In the genomic region with DNA sequence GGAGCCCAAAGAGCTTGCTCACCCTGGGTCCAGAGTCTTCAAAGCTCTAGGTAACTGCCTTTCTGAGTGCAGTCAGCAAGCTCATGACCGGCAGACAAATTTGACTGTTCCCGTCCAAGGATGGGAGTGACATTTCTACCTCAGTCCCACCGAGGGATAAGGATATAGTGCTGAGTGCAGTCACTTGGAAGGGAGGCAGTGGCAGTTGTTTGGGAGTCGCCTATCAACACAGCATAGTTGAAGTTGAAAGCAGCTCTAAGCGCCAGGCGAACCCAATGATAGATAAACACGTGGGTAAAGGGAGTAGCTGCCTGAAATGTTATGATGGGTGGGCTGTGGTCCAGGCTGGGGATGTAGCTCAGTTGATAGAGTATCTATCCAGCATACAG, we compare ENCODE assay signal across 8 mouse cellular contexts. TPM values are rescaled to one million over a fixed set of nuclear protein-coding genes. Genes with fewer than 3 reads are reported as not detected.
DNase-seq lines count a peak whose midpoint lies in the region; ATAC-seq and TF ChIP-seq lines count a peak whose summit lies in the region.

No protein-coding gene starts in this region.

- no peaks in the 10 kb centered on the region for H3K36me3 ChIP-seq in lung, postnatal 0 days (ENCODE audit: insufficient read depth, low read length)
- no peaks in the 10 kb centered on the region for H3K36me3 ChIP-seq in forebrain, embryonic 15.5 days
- peaks cover 18% of the 10 kb centered on the region for H3K36me3 ChIP-seq in liver, embryonic 12.5 days
- peaks cover 4% of the 10 kb centered on the region; the same call in 1 of the 2 replicates for H3K36me3 ChIP-seq in stomach, embryonic 14.5 days (ENCODE audit: control insufficient read depth, insufficient read depth, low read length)

- peak; percentile 14; the same call in 1 of the 2 replicates for ATAC-seq in lung, postnatal 0 days
- peak; percentile 29 for ATAC-seq in forebrain, embryonic 15.5 days (replicated peaks)
- ATAC-seq in liver, embryonic 12.5 days, result peak; percentile 43
- ATAC-seq in stomach, embryonic 14.5 days (ENCODE audit: insufficient number of reproducible peaks, insufficient read depth, low FRiP score, low read depth), result no peak
- ATAC-seq in activated CD4-positive, CD25-positive, alpha-beta regulatory T cell, adult 4 months, result no peak

- TF ChIP-seq CTCF in lung, postnatal 0 days (IDR thresholded peaks at IDR 0.05), result no peak

- DNase-seq in lung, postnatal 0 days (ENCODE audit: low spot score), result no peak
- DNase-seq in lung, adult 18-20 months, result no peak
- no peak for DNase-seq in Muller cell, postnatal 12 days (ENCODE audit: inconsistent ontology term)
- DNase-seq in embryo, embryonic 10 days (ENCODE audit: low spot score), result no peak

- H3K27me3 ChIP-seq in lung, postnatal 0 days (replicated peaks; ENCODE audit: insufficient read depth, low read length), result no peaks in the 10 kb centered on the region
- no peaks in the 10 kb centered on the region for H3K27me3 ChIP-seq in forebrain, embryonic 15.5 days
- no peaks in the 10 kb centered on the region for H3K27me3 ChIP-seq in liver, embryonic 12.5 days (replicated peaks)
- H3K27me3 ChIP-seq in stomach, embryonic 14.5 days (ENCODE audit: control insufficient read depth, insufficient read depth, low read length), result no peaks in the 10 kb centered on the region

- H3K4me2 ChIP-seq in lung, postnatal 0 days (replicated peaks; ENCODE audit: low read depth, low read length), result peak overlapping the region; percentile 49
- peak overlapping the region; percentile 51; the same call in 1 of the 2 replicates for H3K4me2 ChIP-seq in forebrain, embryonic 15.5 days (replicated peaks)
- peak overlapping the region; percentile 72 for H3K4me2 ChIP-seq in liver, embryonic 12.5 days
- peak overlapping the region; percentile 40; the same call in 1 of the 2 replicates for H3K4me2 ChIP-seq in stomach, embryonic 14.5 days (replicated peaks; ENCODE audit: low read depth, low read length)

- H3K27ac ChIP-seq in lung, postnatal 0 days (ENCODE audit: low read length), result no peak overlapping the region
- H3K27ac ChIP-seq in forebrain, embryonic 15.5 days (replicated peaks), result no peak overlapping the region
- no peak overlapping the region for H3K27ac ChIP-seq in liver, embryonic 12.5 days
- H3K27ac ChIP-seq in stomach, embryonic 14.5 days (ENCODE audit: low read length), result no peak overlapping the region

- H3K4me1 ChIP-seq in lung, postnatal 0 days (ENCODE audit: insufficient read depth, low read depth, low read length), result no peaks in the 10 kb centered on the region
- 0 out of 2 replicates have a peak, but pooled peaks cover 4% of the 10 kb centered on the region for H3K4me1 ChIP-seq in forebrain, embryonic 15.5 days
- peaks cover 16% of the 10 kb centered on the region for H3K4me1 ChIP-seq in liver, embryonic 12.5 days
- H3K4me1 ChIP-seq in stomach, embryonic 14.5 days (ENCODE audit: control insufficient read depth, insufficient read depth, low read length), result no peaks in the 10 kb centered on the region

- H3K9ac ChIP-seq in lung, postnatal 0 days (replicated peaks; ENCODE audit: low read depth), result no peak overlapping the region
- no peak overlapping the region for H3K9ac ChIP-seq in forebrain, embryonic 15.5 days (replicated peaks)
- 0 out of 2 replicates have a peak overlapping the region, but pooled peaks have one; percentile 22 for H3K9ac ChIP-seq in liver, embryonic 12.5 days
- H3K9ac ChIP-seq in stomach, embryonic 14.5 days (replicated peaks; ENCODE audit: low read depth, low read length), result no peak overlapping the region

- no peak for TF ChIP-seq EP300 in lung, postnatal 0 days (IDR thresholded peaks at IDR 0.05)

- WGBS in lung, postnatal 0 days, result 19% methylated on average over 7 of the region's 7 CpGs
- 43% methylated on average over 7 of the region's 7 CpGs for WGBS in forebrain, embryonic 15.5 days
- 17% methylated on average over 7 of the region's 7 CpGs for WGBS in liver, embryonic 12.5 days (ENCODE audit: insufficient replicate concordance)
- WGBS in stomach, embryonic 14.5 days, result 27% methylated on average over 7 of the region's 7 CpGs

- peak overlapping the region; percentile 35; the same call in 1 of the 2 replicates for H3K4me3 ChIP-seq in lung, postnatal 0 days (ENCODE audit: low read depth, low read length)
- H3K4me3 ChIP-seq in forebrain, embryonic 15.5 days, result peak overlapping the region; percentile 50; the same call in 1 of the 2 replicates
- H3K4me3 ChIP-seq in liver, embryonic 12.5 days, result peak overlapping the region; percentile 55
- no peak overlapping the region; the same call in 1 of the 2 replicates for H3K4me3 ChIP-seq in stomach, embryonic 14.5 days (ENCODE audit: low read depth, low read length)

- no peaks in the 10 kb centered on the region for H3K9me3 ChIP-seq in lung, postnatal 0 days (ENCODE audit: low read length)
- no peaks in the 10 kb centered on the region for H3K9me3 ChIP-seq in forebrain, embryonic 15.5 days
- H3K9me3 ChIP-seq in liver, embryonic 12.5 days (replicated peaks), result no peaks in the 10 kb centered on the region
- H3K9me3 ChIP-seq in stomach, embryonic 14.5 days (ENCODE audit: control insufficient read depth, low read depth, low read length), result no peaks in the 10 kb centered on the region

RNA-seq across cellular contexts. Expression of gene Elf4, which starts 52.5 kb away (rescaled TPM):
- 3.5 and 3.8 TPM in 2 replicates for polyA plus RNA-seq in lung, postnatal 0 days (2015; fragmentation: Nextera tagmentation; extraction: Ambion mirVana)
- polyA plus RNA-seq in forebrain, embryonic 15.5 days (2015; fragmentation: Nextera tagmentation; extraction: Ambion mirVana), result 0.38 and 0.41 TPM in 2 replicates
- polyA plus RNA-seq in liver, embryonic 12.5 days (2016; fragmentation: Nextera tagmentation; extraction: Ambion mirVana), result 4.0 and 4.3 TPM in 2 replicates
- 13.5 and 15.2 TPM in 2 replicates for polyA plus RNA-seq in stomach, embryonic 14.5 days (2014; fragmentation: Nextera tagmentation; extraction: Ambion mirVana)
- polyA plus RNA-seq in activated CD4-positive, CD25-positive, alpha-beta regulatory T cell, adult 4 months (2017; shearing (Covaris generic)), result 10 to 100 TPM; 29.1 to 30.6 TPM

Comparison
In these comparisons a context has a peak if more than half of its experiments do, and no peak if none do; other contexts are left out.
1. ATAC-seq: peak in lung, postnatal 0 days (single experiment), forebrain, embryonic 15.5 days (single experiment) and liver, embryonic 12.5 days (single experiment); none in stomach, embryonic 14.5 days (single experiment) and activated CD4-positive, CD25-positive, alpha-beta regulatory T cell, adult 4 months (single experiment).
2. Peak in every context shown above with its lines, with median percentiles within 50 percentile points of each other: H3K4me2 ChIP-seq.